Mouse (Mus musculus): ENCODE measurements around the gene Elmo3. TPM values are rescaled to one million over a fixed set of nuclear protein-coding genes. Genes with fewer than 3 reads are reported as not detected.
"Not testable (repeated sequence)": the region's sequence is repeated elsewhere in the genome, so short reads cannot be mapped to it uniquely, and the experiment has no call there.

The Elmo3 gene
- polyA plus RNA-seq, 1 experiment from 2014 or later, result 5.1 TPM

- no peak overlapping the region for H3K27ac ChIP-seq (ENCODE audit: low read length)
- peaks cover 6% of the 10 kb centered on the region; the same call in 1 of the 2 replicates for H3K27me3 ChIP-seq (ENCODE audit: control insufficient read depth, insufficient read depth, low read length)
- H3K4me1 ChIP-seq (ENCODE audit: control insufficient read depth, insufficient read depth, low read length), result peaks cover 14% of the 10 kb centered on the region
- WGBS, result 86% methylated on average over 4 of the region's 4 CpGs
- H3K9ac ChIP-seq (ENCODE audit: low read length), result no peak overlapping the region
- ATAC-seq (replicated peaks; ENCODE audit: extremely low read depth, insufficient read depth, low FRiP score), result no peak
- H3K9me3 ChIP-seq (replicated peaks; ENCODE audit: control insufficient read depth, low read length), result no peaks in the 10 kb centered on the region
- H3K36me3 ChIP-seq (ENCODE audit: control insufficient read depth, insufficient read depth), result no peaks in the 10 kb centered on the region
- H3K4me2 ChIP-seq (ENCODE audit: low read depth, low read length), result no peak overlapping the region
- no peak overlapping the region for H3K4me3 ChIP-seq (ENCODE audit: low read length)
Observed at GRCm38 (mm10) chr8:105286907-105287306, 18.5 kb upstream of the Elmo3 start.

GRCm38 (mm10) chr8:105288231-105288630 is 17.2 kb upstream of the Elmo3 start:
- no peak for ATAC-seq (replicated peaks; ENCODE audit: extremely low read depth, insufficient read depth, low FRiP score)
- Histone ChIP-seq H3K27ac (ENCODE audit: low read length) (no peak overlapping the region), H3K27me3 (ENCODE audit: control insufficient read depth, insufficient read depth, low read length) (peaks cover 6% of the 10 kb centered on the region; the same call in 1 of the 2 replicates), H3K4me1 (ENCODE audit: control insufficient read depth, insufficient read depth, low read length) (peaks cover 14% of the 10 kb centered on the region), H3K4me2 (ENCODE audit: low read depth, low read length) (no peak overlapping the region; the same call in 1 of the 2 replicates), H3K4me3 (ENCODE audit: low read length) (no peak overlapping the region), H3K36me3 (ENCODE audit: control insufficient read depth, insufficient read depth) (no peaks in the 10 kb centered on the region), H3K9ac (ENCODE audit: low read length) (no peak overlapping the region), H3K9me3 (replicated peaks; ENCODE audit: control insufficient read depth, low read length) (no peaks in the 10 kb centered on the region)
- 87% methylated on average over 5 of the region's 5 CpGs for WGBS

DNA sequence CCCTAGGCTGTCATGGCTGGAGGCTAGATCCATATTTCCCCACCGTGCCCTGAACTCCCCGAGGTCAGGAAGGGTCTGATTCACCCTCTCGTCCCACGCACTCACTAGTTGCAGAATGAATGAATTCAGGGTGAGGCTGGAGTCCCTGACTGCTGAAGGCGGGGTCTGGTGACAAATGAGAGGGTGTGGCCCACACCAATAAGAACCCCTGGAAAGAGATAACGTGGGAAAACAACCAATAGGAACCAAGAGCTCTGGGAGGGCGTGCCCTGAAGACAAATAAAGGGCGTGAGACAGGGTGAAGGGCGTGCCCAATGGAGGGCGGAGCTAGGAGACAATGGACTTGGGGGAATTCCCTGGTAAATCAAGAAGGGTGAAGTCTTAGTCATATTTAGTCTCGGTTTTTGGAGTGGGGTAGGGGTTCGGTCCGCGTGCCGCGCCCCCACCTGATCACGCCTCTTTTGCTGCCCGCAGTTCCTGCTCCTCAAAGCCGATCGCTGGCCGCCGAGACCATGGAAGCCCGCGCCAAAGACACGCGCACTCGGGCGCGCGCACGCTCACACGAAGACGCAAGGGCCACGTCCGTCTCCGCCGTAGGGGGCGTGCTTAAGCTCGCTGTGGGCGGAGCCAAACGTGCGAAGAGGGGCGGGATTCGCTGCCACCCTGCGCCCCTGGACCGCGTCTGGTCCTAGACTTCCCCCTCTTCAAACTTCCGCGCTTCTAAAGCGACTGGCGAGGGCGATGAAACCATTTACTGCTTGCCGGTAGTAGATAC is 16.3 kb upstream of the Elmo3 start:
- WGBS, result under 1% methylated on average over 53 of the region's 53 CpGs
- no peaks in the 10 kb centered on the region for H3K9me3 ChIP-seq (replicated peaks; ENCODE audit: control insufficient read depth, low read length)
- H3K9ac ChIP-seq (ENCODE audit: low read length), result peak overlapping the region; percentile 76

DNA sequence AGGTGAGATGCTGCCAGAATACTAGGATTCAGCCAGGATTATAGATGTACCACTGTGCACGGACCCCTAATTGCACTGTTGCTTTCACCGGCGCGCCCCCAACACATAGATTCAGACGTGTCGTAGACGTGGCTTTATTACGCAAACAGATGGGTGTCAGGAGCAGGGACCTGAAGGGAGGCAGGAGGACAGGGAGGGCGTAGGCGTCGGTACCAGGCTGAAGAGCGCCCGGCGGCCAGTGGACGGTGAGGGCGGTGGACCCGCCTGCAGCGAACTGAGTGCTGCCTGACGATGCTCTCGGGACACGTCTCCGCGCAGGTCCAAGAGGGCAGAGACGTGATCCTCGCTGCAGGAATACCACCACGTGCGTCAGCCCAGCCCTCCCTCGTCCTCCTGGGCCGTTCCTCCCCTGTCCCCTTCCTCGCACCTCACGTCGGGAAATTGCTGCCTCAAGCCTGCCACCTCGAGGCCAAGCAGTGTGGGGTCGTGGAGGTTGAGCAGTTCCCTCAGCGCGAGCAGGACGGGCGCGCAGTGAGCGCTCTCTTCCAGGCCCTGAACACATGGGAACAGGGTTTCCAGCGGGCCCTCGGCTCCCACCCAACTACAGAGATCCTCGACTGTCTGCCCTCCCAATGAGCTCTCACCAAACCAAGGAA is 15.5 kb upstream of the Elmo3 start, which contains the start of gene 4931428F04Rik:
Gene 4931428F04Rik, minus strand, starts transcription at position 60 of the 656 bp plus-strand sequence.
- Histone ChIP-seq H3K27ac (ENCODE audit: low read length) (peak within 1 kb of the TSS; percentile 80), H3K9me3 (replicated peaks; ENCODE audit: control insufficient read depth, low read length) (no peaks in the 10 kb centered on the region), H3K9ac (ENCODE audit: low read length) (peak within 1 kb of the TSS; percentile 76), H3K4me1 (ENCODE audit: control insufficient read depth, insufficient read depth, low read length) (peaks cover 14% of the 10 kb centered on the region), H3K27me3 (ENCODE audit: control insufficient read depth, insufficient read depth, low read length) (peaks cover 6% of the 10 kb centered on the region; the same call in 1 of the 2 replicates), H3K36me3 (ENCODE audit: control insufficient read depth, insufficient read depth) (no peaks in the 10 kb centered on the region), H3K4me2 (ENCODE audit: low read depth, low read length) (peak within 1 kb of the TSS; percentile 89), H3K4me3 (ENCODE audit: low read length) (peak within 1 kb of the TSS; percentile 65)
- peak; percentile 5; the same call in 1 of the 2 replicates for ATAC-seq (replicated peaks; ENCODE audit: extremely low read depth, insufficient read depth, low FRiP score)
- WGBS, result 3% methylated on average over 43 of the region's 43 CpGs

More for the DNA sequence above, 16.3 kb upstream of the Elmo3 start:
- ATAC-seq (replicated peaks; ENCODE audit: extremely low read depth, insufficient read depth, low FRiP score), result peak; percentile 88
- Histone ChIP-seq H3K4me1 (ENCODE audit: control insufficient read depth, insufficient read depth, low read length) (peaks cover 14% of the 10 kb centered on the region), H3K4me3 (ENCODE audit: low read length) (peak overlapping the region; percentile 65), H3K36me3 (ENCODE audit: control insufficient read depth, insufficient read depth) (no peaks in the 10 kb centered on the region), H3K27me3 (ENCODE audit: control insufficient read depth, insufficient read depth, low read length) (peaks cover 6% of the 10 kb centered on the region; the same call in 1 of the 2 replicates), H3K4me2 (ENCODE audit: low read depth, low read length) (peak overlapping the region; percentile 89), H3K27ac (ENCODE audit: low read length) (peak overlapping the region; percentile 80)

DNA sequence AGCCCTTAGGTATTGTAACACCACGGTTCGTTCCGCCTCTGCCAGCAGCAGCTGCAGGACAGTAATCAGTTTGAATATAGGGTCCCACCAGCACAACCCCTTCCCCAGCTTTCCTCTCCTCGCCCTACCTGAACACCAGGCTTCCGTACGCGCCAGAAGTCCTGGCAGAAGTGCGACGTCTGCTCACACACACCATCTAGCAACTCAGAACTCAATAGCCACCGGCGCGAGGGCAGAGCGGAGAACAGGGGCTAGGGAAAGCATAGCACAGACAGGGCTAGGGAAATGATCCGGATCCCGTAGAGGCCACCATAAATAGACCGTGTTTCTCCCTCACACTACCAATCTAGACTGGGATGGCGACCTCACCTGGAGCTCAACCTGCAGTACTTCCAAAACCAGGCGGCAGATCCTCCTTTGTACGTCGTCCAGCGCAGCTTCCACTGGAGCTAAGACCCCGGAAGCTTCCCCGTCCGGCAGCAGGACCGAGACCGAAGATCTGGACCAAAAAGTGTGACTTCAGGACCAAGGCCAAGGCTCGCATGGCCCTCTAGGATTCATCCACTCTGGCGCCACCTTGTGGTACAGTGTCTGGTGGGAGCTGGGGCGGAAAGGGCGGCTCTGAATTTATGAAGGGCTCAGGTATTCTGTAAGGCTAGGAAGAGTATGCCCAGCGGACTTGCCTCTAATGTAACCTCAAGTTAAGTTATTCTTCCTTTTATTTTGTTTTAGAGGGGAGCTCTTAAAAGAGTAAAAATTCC is 14.7 kb upstream of the Elmo3 start:
- Histone ChIP-seq H3K27ac (ENCODE audit: low read length) (no peak overlapping the region), H3K4me1 (ENCODE audit: control insufficient read depth, insufficient read depth, low read length) (peaks cover 14% of the 10 kb centered on the region), H3K4me3 (ENCODE audit: low read length) (peak overlapping the region; percentile 22), H3K9ac (ENCODE audit: low read length) (no peak overlapping the region), H3K27me3 (ENCODE audit: control insufficient read depth, insufficient read depth, low read length) (peaks cover 6% of the 10 kb centered on the region; the same call in 1 of the 2 replicates), H3K36me3 (ENCODE audit: control insufficient read depth, insufficient read depth) (no peaks in the 10 kb centered on the region), H3K4me2 (ENCODE audit: low read depth, low read length) (peak overlapping the region; percentile 89), H3K9me3 (replicated peaks; ENCODE audit: control insufficient read depth, low read length) (no peaks in the 10 kb centered on the region)
- ATAC-seq (replicated peaks; ENCODE audit: extremely low read depth, insufficient read depth, low FRiP score), result no peak
- 10% methylated on average over 31 of the region's 31 CpGs for WGBS

GRCm38 (mm10) chr8:105291364-105291763 is 14.0 kb upstream of the Elmo3 start:
- not testable (repeated sequence) for H3K4me3 ChIP-seq (ENCODE audit: low read length); H3K36me3 ChIP-seq (ENCODE audit: control insufficient read depth, insufficient read depth); H3K4me2 ChIP-seq (ENCODE audit: low read depth, low read length); H3K9ac ChIP-seq (ENCODE audit: low read length); H3K9me3 ChIP-seq (replicated peaks; ENCODE audit: control insufficient read depth, low read length); ATAC-seq (replicated peaks; ENCODE audit: extremely low read depth, insufficient read depth, low FRiP score); H3K27ac ChIP-seq (ENCODE audit: low read length); H3K27me3 ChIP-seq (ENCODE audit: control insufficient read depth, insufficient read depth, low read length)
- WGBS, result 76% methylated on average over 8 of the region's 8 CpGs
- peaks cover 14% of the 10 kb centered on the region for H3K4me1 ChIP-seq (ENCODE audit: control insufficient read depth, insufficient read depth, low read length)

- H3K9ac ChIP-seq (ENCODE audit: low read length); H3K4me2 ChIP-seq (ENCODE audit: low read depth, low read length); ATAC-seq (replicated peaks; ENCODE audit: extremely low read depth, insufficient read depth, low FRiP score); H3K4me3 ChIP-seq (ENCODE audit: low read length); H3K27ac ChIP-seq (ENCODE audit: low read length); H3K27me3 ChIP-seq (ENCODE audit: control insufficient read depth, insufficient read depth, low read length); H3K36me3 ChIP-seq (ENCODE audit: control insufficient read depth, insufficient read depth); H3K9me3 ChIP-seq (replicated peaks; ENCODE audit: control insufficient read depth, low read length): not testable (repeated sequence)
- H3K4me1 ChIP-seq (ENCODE audit: control insufficient read depth, insufficient read depth, low read length), result peaks cover 18% of the 10 kb centered on the region
- 62% methylated on average over 3 of the region's 3 CpGs for WGBS
Observed at GRCm38 (mm10) chr8:105291802-105292201, 13.6 kb upstream of the Elmo3 start.

DNA sequence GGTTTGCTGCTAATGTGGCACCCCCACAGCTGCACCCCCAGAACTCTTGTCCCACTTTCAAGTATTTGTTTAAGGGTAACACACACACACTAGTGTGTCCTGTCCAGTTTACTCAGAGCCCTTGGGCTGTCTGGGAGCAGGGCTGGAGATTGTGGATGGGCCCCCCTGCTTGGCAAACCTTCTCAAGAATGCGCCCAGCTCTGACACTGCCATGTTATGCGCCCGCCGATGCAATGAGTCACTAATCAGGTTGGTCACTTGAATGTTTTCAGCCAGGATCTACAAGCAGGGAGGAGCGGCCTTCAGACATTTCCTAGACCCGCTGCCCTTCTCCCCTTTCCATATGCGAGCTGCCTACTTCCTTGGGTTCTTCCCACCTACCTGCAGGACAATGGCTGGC is 12.9 kb upstream of the Elmo3 start:
- 65% methylated on average over 7 of the region's 7 CpGs for WGBS
- Histone ChIP-seq H3K4me1 (ENCODE audit: control insufficient read depth, insufficient read depth, low read length) (peaks cover 22% of the 10 kb centered on the region), H3K27ac (ENCODE audit: low read length) (no peak overlapping the region), H3K27me3 (ENCODE audit: control insufficient read depth, insufficient read depth, low read length) (peaks cover 6% of the 10 kb centered on the region; the same call in 1 of the 2 replicates), H3K4me3 (ENCODE audit: low read length) (no peak overlapping the region), H3K36me3 (ENCODE audit: control insufficient read depth, insufficient read depth) (no peaks in the 10 kb centered on the region), H3K9me3 (replicated peaks; ENCODE audit: control insufficient read depth, low read length) (no peaks in the 10 kb centered on the region), H3K9ac (ENCODE audit: low read length) (no peak overlapping the region), H3K4me2 (ENCODE audit: low read depth, low read length) (no peak overlapping the region)
- ATAC-seq (replicated peaks; ENCODE audit: extremely low read depth, insufficient read depth, low FRiP score), result no peak

Measured in heart, embryonic 16.5 days (tissue).